Comparison of ENCODE assay signal across 16 mouse cellular contexts in genomic region chr7:6885416-6885815, GRCm38 (mm10).
DNase-seq lines count a peak whose midpoint lies in the region; ATAC-seq and TF ChIP-seq lines count a peak whose summit lies in the region.
"Had no signal": no experiment of that assay in that cellular context is flagged by ENCODE, and none has a peak within 500 bp of the region (broad histone marks: within the 10 kb centered on the region; RNA-seq: fewer than 3 reads in every experiment).

No protein-coding gene starts in this region.

- intact Hi-C loops in heart, postnatal 36 days (cut with DNase I): no loop called here
- intact Hi-C loops in gastrocnemius, adult 2 months (cut with DNase I): no loop called here

- 0 out of 2 replicates have a peak, but pooled peaks have one; percentile 35 for ATAC-seq in heart, embryonic 15.5 days (replicated peaks; ENCODE audit: insufficient number of reproducible peaks, insufficient read depth, low FRiP score, low read depth)
- ATAC-seq in lung, embryonic 16.5 days (ENCODE audit: low read depth): peak; percentile 87
- ATAC-seq: forebrain, embryonic 13.5 days; intestine, embryonic 16.5 days; liver, embryonic 12.5 days had no signal

- no peak overlapping the region for H3K4me3 ChIP-seq in heart, embryonic 15.5 days
- no peak overlapping the region for H3K4me3 ChIP-seq in lung, embryonic 16.5 days (ENCODE audit: low read length)
- H3K4me3 ChIP-seq in gastrocnemius, adult 2 months: no peak overlapping the region
- H3K4me3 ChIP-seq: forebrain, embryonic 13.5 days; hindbrain, embryonic 12.5 days; liver, embryonic 12.5 days; megakaryocyte, embryonic 14.5 days had no signal

- no peak for TF ChIP-seq CTCF in gastrocnemius, adult 2 months (IDR thresholded peaks at IDR 0.05)

- no peaks in the 10 kb centered on the region for H3K9me3 ChIP-seq in heart, embryonic 15.5 days (replicated peaks)
- no peaks in the 10 kb centered on the region for H3K9me3 ChIP-seq in lung, embryonic 16.5 days (ENCODE audit: control insufficient read depth, low read length)
- H3K9me3 ChIP-seq: forebrain, embryonic 13.5 days; hindbrain, embryonic 12.5 days; liver, embryonic 12.5 days had no signal

- no peak for DNase-seq in heart, postnatal 36 days
- DNase-seq in lung, postnatal 25 days (ENCODE audit: low spot score): no peak
- DNase-seq in gastrocnemius, adult 2 months: peak; percentile 25
- peak; percentile 19 for DNase-seq in heart, postnatal 4 days
- no peak for DNase-seq in right cerebral cortex, postnatal 25 days
- DNase-seq in frontal cortex, postnatal 25 days (ENCODE audit: low spot score in 2 of 2): no peak
- DNase-seq: cerebellum, adult 18-20 months; kidney, postnatal 36 days; right cerebral cortex, postnatal 4 days had no signal

- peak overlapping the region; percentile 42 for H3K27ac ChIP-seq in heart, embryonic 15.5 days
- no peak overlapping the region for H3K27ac ChIP-seq in lung, embryonic 16.5 days (ENCODE audit: low read length)
- H3K27ac ChIP-seq in gastrocnemius, adult 2 months: no peak overlapping the region
- H3K27ac ChIP-seq: forebrain, embryonic 13.5 days; hindbrain, embryonic 12.5 days; liver, embryonic 12.5 days had no signal

- no peak overlapping the region for H3K4me2 ChIP-seq in heart, embryonic 15.5 days
- no peak overlapping the region for H3K4me2 ChIP-seq in lung, embryonic 16.5 days (ENCODE audit: low read depth, low read length)
- H3K4me2 ChIP-seq: forebrain, embryonic 13.5 days; hindbrain, embryonic 12.5 days; liver, embryonic 12.5 days had no signal

- H3K4me1 ChIP-seq in heart, embryonic 15.5 days (replicated peaks): peaks cover 10% of the 10 kb centered on the region
- H3K4me1 ChIP-seq in lung, embryonic 16.5 days (replicated peaks; ENCODE audit: control insufficient read depth, insufficient read depth, low read length): no peaks in the 10 kb centered on the region
- H3K4me1 ChIP-seq: forebrain, embryonic 13.5 days; liver, embryonic 12.5 days; megakaryocyte, embryonic 14.5 days had no signal

- no peaks in the 10 kb centered on the region for H3K36me3 ChIP-seq in heart, embryonic 15.5 days
- H3K36me3 ChIP-seq in lung, embryonic 16.5 days (ENCODE audit: control insufficient read depth, insufficient read depth, low read length): no peaks in the 10 kb centered on the region
- H3K36me3 ChIP-seq: hindbrain, embryonic 12.5 days; liver, embryonic 12.5 days had no signal

- WGBS in heart, embryonic 15.5 days: 43% methylated on average over 7 of the region's 7 CpGs
- WGBS in lung, embryonic 16.5 days: 58% methylated on average over 7 of the region's 7 CpGs

- no peak overlapping the region for H3K9ac ChIP-seq in heart, embryonic 15.5 days
- no peak overlapping the region for H3K9ac ChIP-seq in lung, embryonic 16.5 days (ENCODE audit: low read length)
- H3K9ac ChIP-seq: forebrain, embryonic 13.5 days; hindbrain, embryonic 12.5 days; liver, embryonic 12.5 days had no signal

- no peaks in the 10 kb centered on the region for H3K27me3 ChIP-seq in heart, embryonic 15.5 days
- H3K27me3 ChIP-seq in lung, embryonic 16.5 days (ENCODE audit: control insufficient read depth, insufficient read depth, low read depth, low read length): no peaks in the 10 kb centered on the region
- H3K27me3 ChIP-seq: forebrain, embryonic 13.5 days; hindbrain, embryonic 12.5 days; liver, embryonic 12.5 days; megakaryocyte, embryonic 14.5 days had no signal

Comparison
In these comparisons a context has a peak if more than half of its experiments do, and no peak if none do; other contexts are left out.
1. DNase-seq: peak in gastrocnemius, adult 2 months (single experiment) and heart, postnatal 4 days (single experiment); none in heart, postnatal 36 days (0 of 2), lung, postnatal 25 days (single experiment), right cerebral cortex, postnatal 25 days (single experiment) and frontal cortex, postnatal 25 days (0 of 2).